Mouse (Mus musculus): ENCODE results near the gene Ank3.

- TF ChIP-seq CTCF (IDR thresholded peaks at IDR 0.05; ENCODE audit: borderline replicate concordance, extremely low read depth, insufficient read depth, insufficient read length) (no peak), POLR2A (IDR thresholded peaks at IDR 0.05; ENCODE audit: borderline replicate concordance, extremely low read depth, insufficient read depth, insufficient read length, poor library complexity, severe bottlenecking) (no peak)
Measured at GRCm38 (mm10) chr10:69922076-69922475, 523.5 kb downstream of the Ank3 start.

Measured in brain, embryonic 14.5 days (tissue).